In genomic region chr4:21780816-21781726, GRCm38 (mm10) we compare ENCODE assay signal across 16 mouse cellular contexts. TPM values are rescaled to one million over a fixed set of nuclear protein-coding genes. Genes with fewer than 3 reads are reported as not detected.
A peak's percentile ranks its signal among the peaks of the same experiment; 100 is the strongest.
DNase-seq lines count a peak whose midpoint lies in the region; ATAC-seq and TF ChIP-seq lines count a peak whose summit lies in the region.
"Had no signal": no experiment of that assay in that cellular context is flagged by ENCODE, and none has a peak within 500 bp of the region (broad histone marks: within the 10 kb centered on the region; RNA-seq: fewer than 3 reads in every experiment).

No protein-coding gene starts in this region.

- peaks cover 5% of the 10 kb centered on the region; the same call in 1 of the 2 replicates for H3K4me1 ChIP-seq in intestine, embryonic 15.5 days (replicated peaks)
- peaks cover 44% of the 10 kb centered on the region for H3K4me1 ChIP-seq in liver, embryonic 16.5 days (ENCODE audit: control insufficient read depth, low read depth, low read length)

- no peaks in the 10 kb centered on the region for H3K9me3 ChIP-seq in intestine, embryonic 15.5 days
- no peaks in the 10 kb centered on the region for H3K9me3 ChIP-seq in liver, embryonic 16.5 days (replicated peaks; ENCODE audit: control insufficient read depth, low read length)
- H3K9me3 ChIP-seq: megakaryocyte, embryonic 14.5 days had no signal

- CTCF ChIA-PET in Patski (lab: Charles Lee), result interaction anchor here (1.3 kb wide), 1 partner anchor 14 kb away, joined by 3 read pairs; the partner anchor contains the start of genes Tstd3 and Usp45

- no peak overlapping the region for H3K9ac ChIP-seq in intestine, embryonic 15.5 days
- H3K9ac ChIP-seq in liver, embryonic 16.5 days (ENCODE audit: low read depth, low read length), result peak overlapping the region; percentile 32

- in situ Hi-C loops in Patski (cut with MboI; ENCODE audit: low pct_unique_long_range_greater_than_20kb), result no loop called here

- no peak for TF ChIP-seq CTCF in Patski (IDR thresholded peaks at IDR 0.05)

- POLR2A ChIA-PET in Patski (lab: Charles Lee), result no interaction called here

- H3K36me3 ChIP-seq in intestine, embryonic 15.5 days, result peaks cover 11% of the 10 kb centered on the region; the same call in 1 of the 2 replicates
- peaks cover 38% of the 10 kb centered on the region for H3K36me3 ChIP-seq in liver, embryonic 16.5 days (ENCODE audit: control insufficient read depth, insufficient read depth)

- intact Hi-C loops in left cerebral cortex, postnatal 14 days (cut with DNase I), result no loop called here

- H3K4me3 ChIP-seq in intestine, embryonic 15.5 days (replicated peaks), result no peak overlapping the region
- peak overlapping the region; percentile 14; the same call in 1 of the 2 replicates for H3K4me3 ChIP-seq in liver, embryonic 16.5 days (ENCODE audit: low read depth, low read length)
- H3K4me3 ChIP-seq: megakaryocyte, embryonic 14.5 days had no signal

- no peaks in the 10 kb centered on the region for H3K27me3 ChIP-seq in Patski
- no peaks in the 10 kb centered on the region for H3K27me3 ChIP-seq in intestine, embryonic 15.5 days (replicated peaks)
- no peaks in the 10 kb centered on the region for H3K27me3 ChIP-seq in liver, embryonic 16.5 days (ENCODE audit: control insufficient read depth, insufficient read depth, low read depth, low read length)
- H3K27me3 ChIP-seq: megakaryocyte, embryonic 14.5 days had no signal

- H3K4me2 ChIP-seq in intestine, embryonic 15.5 days (replicated peaks), result no peak overlapping the region
- H3K4me2 ChIP-seq in liver, embryonic 16.5 days (ENCODE audit: low read depth, low read length), result peak overlapping the region; percentile 54

- DNase-seq in Patski (ENCODE audit: low read depth, low spot score), result no peak
- DNase-seq in kidney, postnatal 14 days, result peak; percentile 34
- no peak for DNase-seq in left cerebral cortex, postnatal 14 days (ENCODE audit: low spot score in 2 of 2)
- no peak for DNase-seq in neural tube, embryonic 10.5 days (ENCODE audit: extremely low spot score, low spot score)
- no peak for DNase-seq in frontal cortex, postnatal 10 days (ENCODE audit: low spot score in 2 of 2)
- DNase-seq: adrenal gland, adult 2 months; cerebellum, adult 11 months; heart, adult 11 months; layer of hippocampus, postnatal 36 days; lung, adult 18-20 months; right cerebral cortex, postnatal 14 days had no signal

- WGBS in intestine, embryonic 15.5 days, result 89% methylated on average over 12 of the region's 12 CpGs
- WGBS in liver, embryonic 16.5 days (ENCODE audit: insufficient replicate concordance), result 33% methylated on average over 12 of the region's 12 CpGs

- peak; percentile 51 for ATAC-seq in Patski
- ATAC-seq in intestine, embryonic 15.5 days, result peak; percentile 46; the same call in 1 of the 2 replicates
- ATAC-seq in liver, embryonic 16.5 days (ENCODE audit: low read depth), result peak; percentile 86
- ATAC-seq in megakaryocyte, adult 5-6 weeks (ENCODE audit: poor library complexity, severe bottlenecking), result no peak
- ATAC-seq: CD4-positive, CD25-positive, alpha-beta regulatory T cell, adult 4 months had no signal

- H3K27ac ChIP-seq in intestine, embryonic 15.5 days, result no peak overlapping the region
- H3K27ac ChIP-seq in liver, embryonic 16.5 days (ENCODE audit: low read length), result peak overlapping the region; percentile 93

RNA-seq across cellular contexts. Expression of gene Tstd3, which starts 14.1 kb away (rescaled TPM):
- 12.5 TPM for polyA plus RNA-seq in Patski (2021)
- 14.6 and 15.2 TPM in 2 replicates for polyA plus RNA-seq in intestine, embryonic 15.5 days (2015; fragmentation: Nextera tagmentation; extraction: Ambion mirVana)
- polyA plus RNA-seq in liver, embryonic 16.5 days (2015; fragmentation: Nextera tagmentation; extraction: Ambion mirVana), result 12.9 and 14.2 TPM in 2 replicates
- total RNA-seq in left cerebral cortex, postnatal 14 days (2021), result 10 to 100 TPM; 17.9 to 18.6 TPM
- total RNA-seq in megakaryocyte, adult 5-6 weeks (2015), result 31.1 and 40.9 TPM in 2 replicates
- total RNA-seq in megakaryocyte, adult 5-6 weeks (2017), result 32.6 and 34.4 TPM in 2 replicates

RNA-seq across cellular contexts. Expression of gene Usp45, which starts 14.1 kb away (rescaled TPM):
- polyA plus RNA-seq in Patski (2021), result 24.4 TPM
- 7.0 and 7.6 TPM in 2 replicates for polyA plus RNA-seq in intestine, embryonic 15.5 days (2015; fragmentation: Nextera tagmentation; extraction: Ambion mirVana)
- 14.6 and 14.8 TPM in 2 replicates for polyA plus RNA-seq in liver, embryonic 16.5 days (2015; fragmentation: Nextera tagmentation; extraction: Ambion mirVana)
- 10 to 100 TPM; 36.7 to 42.9 TPM for total RNA-seq in left cerebral cortex, postnatal 14 days (2021)
- total RNA-seq in megakaryocyte, adult 5-6 weeks (2015), result 31.3 and 40.4 TPM in 2 replicates
- total RNA-seq in megakaryocyte, adult 5-6 weeks (2017), result 22.8 and 23.9 TPM in 2 replicates

RNA-seq across cellular contexts. Expression of gene Ccnc, which starts 53.6 kb away (rescaled TPM):
- 15.8 TPM for polyA plus RNA-seq in Patski (2021)
- polyA plus RNA-seq in intestine, embryonic 15.5 days (2015; fragmentation: Nextera tagmentation; extraction: Ambion mirVana), result 36.8 and 37.4 TPM in 2 replicates
- polyA plus RNA-seq in liver, embryonic 16.5 days (2015; fragmentation: Nextera tagmentation; extraction: Ambion mirVana), result 17.6 and 18.8 TPM in 2 replicates
- 10 to 100 TPM; 39.5 to 40.4 TPM for total RNA-seq in left cerebral cortex, postnatal 14 days (2021)
- total RNA-seq in megakaryocyte, adult 5-6 weeks (2015), result 41.6 and 47.0 TPM in 2 replicates
- 32.6 and 41.0 TPM in 2 replicates for total RNA-seq in megakaryocyte, adult 5-6 weeks (2017)
